Mouse (Mus musculus): ENCODE results near the gene Dll4. TPM values are rescaled to one million over a fixed set of nuclear protein-coding genes. Genes with fewer than 3 reads are reported as not detected.

Dll4 gene
- polyA plus RNA-seq, 1 experiment from 2014 or later = 5.5 TPM

- Histone ChIP-seq H3K4me1 (replicated peaks; ENCODE audit: control insufficient read depth, insufficient read depth, low read length) (peaks cover 17% of the 10 kb centered on the region), H3K4me2 (ENCODE audit: low read length) (no peak overlapping the region), H3K9ac (replicated peaks; ENCODE audit: low read depth, low read length) (no peak overlapping the region), H3K9me3 (ENCODE audit: control insufficient read depth, low read length) (no peaks in the 10 kb centered on the region), H3K27me3 (replicated peaks; ENCODE audit: control insufficient read depth, insufficient read depth, low read length) (no peaks in the 10 kb centered on the region), H3K4me3 (replicated peaks; ENCODE audit: low read length) (no peak overlapping the region), H3K36me3 (ENCODE audit: control insufficient read depth, insufficient read depth) (peaks cover 8% of the 10 kb centered on the region), H3K27ac (ENCODE audit: low read length) (no peak overlapping the region)
- ATAC-seq = no peak
- WGBS = 86% methylated on average over 6 of the region's 6 CpGs
Observed at GRCm38 (mm10) chr2:119302876-119303275, 22.7 kb upstream of the Dll4 start.

DNA sequence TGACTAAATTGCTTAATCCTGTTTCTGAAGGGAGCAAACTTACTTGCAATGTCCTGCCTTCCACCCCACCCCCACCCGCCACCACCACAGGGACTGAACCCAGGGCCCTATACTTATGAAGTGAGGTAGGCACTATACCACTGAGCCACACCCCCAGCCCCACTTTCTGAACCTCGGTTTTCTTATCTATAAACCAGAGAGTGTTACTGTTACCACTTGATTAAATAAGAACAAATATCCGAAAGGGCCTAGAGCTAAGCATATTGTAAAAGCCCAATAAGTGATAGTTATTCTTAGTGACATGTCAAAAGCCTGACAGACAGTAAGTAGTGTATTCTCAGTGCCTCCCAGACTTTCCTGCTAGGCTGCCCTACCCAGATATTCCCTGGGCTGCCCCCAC lies 21.2 kb upstream of the Dll4 start:
- Histone ChIP-seq H3K9ac (replicated peaks; ENCODE audit: low read depth, low read length) (no peak overlapping the region), H3K4me2 (ENCODE audit: low read length) (no peak overlapping the region), H3K4me3 (replicated peaks; ENCODE audit: low read length) (no peak overlapping the region), H3K27ac (ENCODE audit: low read length) (no peak overlapping the region), H3K27me3 (replicated peaks; ENCODE audit: control insufficient read depth, insufficient read depth, low read length) (no peaks in the 10 kb centered on the region), H3K4me1 (replicated peaks; ENCODE audit: control insufficient read depth, insufficient read depth, low read length) (peaks cover 17% of the 10 kb centered on the region), H3K9me3 (ENCODE audit: control insufficient read depth, low read length) (no peaks in the 10 kb centered on the region), H3K36me3 (ENCODE audit: control insufficient read depth, insufficient read depth) (no peaks in the 10 kb centered on the region; the same call in 1 of the 2 replicates)
- ATAC-seq = no peak
- WGBS = 57% methylated on average over 3 of the region's 3 CpGs

GRCm38 (mm10) chr2:119304798-119305208 lies 20.8 kb upstream of the Dll4 start:
- H3K4me3 ChIP-seq (replicated peaks; ENCODE audit: low read length) = no peak overlapping the region
- 24% methylated on average over 3 of the region's 3 CpGs for WGBS
- no peak overlapping the region for H3K4me2 ChIP-seq (ENCODE audit: low read length)
- H3K36me3 ChIP-seq (ENCODE audit: control insufficient read depth, insufficient read depth) = no peaks in the 10 kb centered on the region
- 0 out of 2 replicates have a peak, but pooled peaks have one; percentile 6 for ATAC-seq
- H3K27ac ChIP-seq (ENCODE audit: low read length) = no peak overlapping the region
- 0 out of 2 replicates have a peak overlapping the region, but pooled peaks have one; percentile 20 for H3K9ac ChIP-seq (replicated peaks; ENCODE audit: low read depth, low read length)
- H3K4me1 ChIP-seq (replicated peaks; ENCODE audit: control insufficient read depth, insufficient read depth, low read length) = peaks cover 16% of the 10 kb centered on the region
- no peaks in the 10 kb centered on the region for H3K27me3 ChIP-seq (replicated peaks; ENCODE audit: control insufficient read depth, insufficient read depth, low read length)
- no peaks in the 10 kb centered on the region for H3K9me3 ChIP-seq (ENCODE audit: control insufficient read depth, low read length)

GRCm38 (mm10) chr2:119311544-119311943 lies 14.0 kb upstream of the Dll4 start:
- Histone ChIP-seq H3K9ac (replicated peaks; ENCODE audit: low read depth, low read length) (no peak overlapping the region), H3K27me3 (replicated peaks; ENCODE audit: control insufficient read depth, insufficient read depth, low read length) (peaks cover 20% of the 10 kb centered on the region; the same call in 1 of the 2 replicates), H3K4me3 (replicated peaks; ENCODE audit: low read length) (no peak overlapping the region), H3K4me2 (ENCODE audit: low read length) (no peak overlapping the region), H3K36me3 (ENCODE audit: control insufficient read depth, insufficient read depth) (no peaks in the 10 kb centered on the region), H3K27ac (ENCODE audit: low read length) (no peak overlapping the region), H3K4me1 (replicated peaks; ENCODE audit: control insufficient read depth, insufficient read depth, low read length) (peaks cover 7% of the 10 kb centered on the region), H3K9me3 (ENCODE audit: control insufficient read depth, low read length) (peaks cover 2% of the 10 kb centered on the region; the same call in 1 of the 2 replicates)
- ATAC-seq = no peak
- 57% methylated on average over 12 of the region's 12 CpGs for WGBS

- no peaks in the 10 kb centered on the region for H3K36me3 ChIP-seq (ENCODE audit: control insufficient read depth, insufficient read depth)
- ATAC-seq = no peak
- 24% methylated on average over 2 of the region's 2 CpGs for WGBS
- no peak overlapping the region for H3K4me3 ChIP-seq (replicated peaks; ENCODE audit: low read length)
- H3K4me1 ChIP-seq (replicated peaks; ENCODE audit: control insufficient read depth, insufficient read depth, low read length) = peaks cover 7% of the 10 kb centered on the region
- H3K27me3 ChIP-seq (replicated peaks; ENCODE audit: control insufficient read depth, insufficient read depth, low read length) = peaks cover 22% of the 10 kb centered on the region; the same call in 1 of the 2 replicates
- H3K9ac ChIP-seq (replicated peaks; ENCODE audit: low read depth, low read length) = no peak overlapping the region
- peaks cover 2% of the 10 kb centered on the region; the same call in 1 of the 2 replicates for H3K9me3 ChIP-seq (ENCODE audit: control insufficient read depth, low read length)
- H3K4me2 ChIP-seq (ENCODE audit: low read length) = no peak overlapping the region
- H3K27ac ChIP-seq (ENCODE audit: low read length) = no peak overlapping the region
Observed at GRCm38 (mm10) chr2:119312380-119312958, 13.1 kb upstream of the Dll4 start.

DNA sequence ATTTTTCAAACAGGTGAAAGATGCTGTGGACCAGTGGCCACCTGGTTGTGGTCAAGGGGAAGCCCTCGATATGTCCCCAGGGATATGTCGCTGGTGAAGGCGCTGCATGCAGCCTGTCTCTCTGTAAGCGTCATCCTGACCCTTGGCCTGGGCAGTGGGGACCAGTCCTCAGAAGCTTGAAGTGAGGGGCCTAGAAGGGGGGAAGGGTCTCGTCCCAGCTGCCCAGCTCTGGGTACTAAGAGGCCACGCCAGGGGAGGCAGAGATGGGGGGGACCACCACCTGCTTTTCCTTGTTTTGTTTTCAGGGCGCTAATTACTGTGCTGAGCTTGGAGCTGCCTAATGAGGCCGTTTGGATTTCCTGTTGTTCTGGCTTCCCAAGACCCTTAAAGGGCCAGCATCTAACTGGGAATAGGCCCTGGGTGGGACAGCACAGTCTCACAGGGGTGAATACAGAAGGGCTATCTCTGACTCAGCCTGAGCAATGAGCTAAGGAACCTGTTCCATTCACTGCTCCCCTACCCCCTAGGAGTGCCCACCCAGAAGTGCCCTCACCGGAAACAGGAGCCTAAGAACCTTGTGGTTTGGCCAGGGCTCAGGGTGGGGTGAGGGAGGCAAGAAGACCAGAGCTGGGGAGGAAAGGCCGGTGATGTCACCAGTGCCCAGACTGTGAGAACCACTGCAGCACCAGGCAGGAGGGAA lies 11.7 kb upstream of the Dll4 start:
- H3K9ac ChIP-seq (replicated peaks; ENCODE audit: low read depth, low read length) = no peak overlapping the region
- H3K4me1 ChIP-seq (replicated peaks; ENCODE audit: control insufficient read depth, insufficient read depth, low read length) = peaks cover 7% of the 10 kb centered on the region
- H3K36me3 ChIP-seq (ENCODE audit: control insufficient read depth, insufficient read depth) = no peaks in the 10 kb centered on the region
- peak; percentile 69 for ATAC-seq
- H3K4me2 ChIP-seq (ENCODE audit: low read length) = no peak overlapping the region
- H3K4me3 ChIP-seq (replicated peaks; ENCODE audit: low read length) = no peak overlapping the region
- peaks cover 31% of the 10 kb centered on the region; the same call in 1 of the 2 replicates for H3K27me3 ChIP-seq (replicated peaks; ENCODE audit: control insufficient read depth, insufficient read depth, low read length)
- H3K27ac ChIP-seq (ENCODE audit: low read length) = no peak overlapping the region
- WGBS = 14% methylated on average over 10 of the region's 10 CpGs
- H3K9me3 ChIP-seq (ENCODE audit: control insufficient read depth, low read length) = peaks cover 2% of the 10 kb centered on the region; the same call in 1 of the 2 replicates

GRCm38 (mm10) chr2:119314742-119315310 lies 10.8 kb upstream of the Dll4 start:
- WGBS = 51% methylated on average over 12 of the region's 12 CpGs
- H3K27me3 ChIP-seq (replicated peaks; ENCODE audit: control insufficient read depth, insufficient read depth, low read length) = peaks cover 34% of the 10 kb centered on the region; the same call in 1 of the 2 replicates
- no peak overlapping the region for H3K4me2 ChIP-seq (ENCODE audit: low read length)

DNA sequence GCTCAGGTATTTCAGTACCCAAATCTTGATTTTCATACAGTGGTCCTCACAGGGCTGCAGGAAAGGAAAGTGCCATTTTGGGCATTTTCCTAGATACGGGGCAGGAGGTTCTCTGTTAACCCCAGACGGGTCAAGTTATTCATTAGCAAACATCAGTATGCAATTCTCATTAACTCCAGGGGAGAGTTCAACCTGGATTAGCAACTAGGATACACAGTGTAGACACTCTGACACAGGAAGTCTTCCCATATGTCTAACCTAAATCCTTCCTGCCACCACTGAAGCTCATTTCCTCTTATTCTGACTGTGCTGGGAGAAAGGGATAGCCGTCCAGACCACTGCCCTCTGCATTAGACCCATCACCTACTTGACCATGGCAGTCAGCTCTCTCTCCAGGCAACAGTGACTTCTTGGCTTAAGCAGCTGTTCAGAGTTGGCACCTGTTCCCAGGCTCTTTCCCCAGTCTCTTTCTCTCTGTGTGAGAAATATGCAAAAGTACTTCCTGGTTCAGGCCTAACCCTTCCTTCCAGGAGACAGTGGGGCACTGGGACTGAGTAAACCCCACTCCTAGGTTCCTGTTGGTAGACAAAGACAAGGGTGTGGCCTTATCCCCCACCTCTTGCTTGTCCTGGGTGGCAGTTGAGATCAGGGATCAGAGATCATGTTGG lies 7.4 kb upstream of the Dll4 start:
- no peak for ATAC-seq
- Histone ChIP-seq H3K4me1 (replicated peaks; ENCODE audit: control insufficient read depth, insufficient read depth, low read length) (peaks cover 28% of the 10 kb centered on the region), H3K36me3 (ENCODE audit: control insufficient read depth, insufficient read depth) (no peaks in the 10 kb centered on the region), H3K27ac (ENCODE audit: low read length) (no peak overlapping the region), H3K27me3 (replicated peaks; ENCODE audit: control insufficient read depth, insufficient read depth, low read length) (peaks cover 51% of the 10 kb centered on the region), H3K9me3 (ENCODE audit: control insufficient read depth, low read length) (peaks cover 2% of the 10 kb centered on the region; the same call in 1 of the 2 replicates), H3K9ac (replicated peaks; ENCODE audit: low read depth, low read length) (no peak overlapping the region), H3K4me3 (replicated peaks; ENCODE audit: low read length) (no peak overlapping the region), H3K4me2 (ENCODE audit: low read length) (no peak overlapping the region)
- WGBS = 74% methylated on average over 3 of the region's 3 CpGs

More at GRCm38 (mm10) chr2:119314742-119315310, 10.8 kb upstream of the Dll4 start:
- Histone ChIP-seq H3K36me3 (ENCODE audit: control insufficient read depth, insufficient read depth) (no peaks in the 10 kb centered on the region), H3K9me3 (ENCODE audit: control insufficient read depth, low read length) (peaks cover 2% of the 10 kb centered on the region; the same call in 1 of the 2 replicates), H3K4me3 (replicated peaks; ENCODE audit: low read length) (no peak overlapping the region), H3K27ac (ENCODE audit: low read length) (no peak overlapping the region), H3K9ac (replicated peaks; ENCODE audit: low read depth, low read length) (no peak overlapping the region), H3K4me1 (replicated peaks; ENCODE audit: control insufficient read depth, insufficient read depth, low read length) (peaks cover 7% of the 10 kb centered on the region)
- ATAC-seq = no peak

DNA sequence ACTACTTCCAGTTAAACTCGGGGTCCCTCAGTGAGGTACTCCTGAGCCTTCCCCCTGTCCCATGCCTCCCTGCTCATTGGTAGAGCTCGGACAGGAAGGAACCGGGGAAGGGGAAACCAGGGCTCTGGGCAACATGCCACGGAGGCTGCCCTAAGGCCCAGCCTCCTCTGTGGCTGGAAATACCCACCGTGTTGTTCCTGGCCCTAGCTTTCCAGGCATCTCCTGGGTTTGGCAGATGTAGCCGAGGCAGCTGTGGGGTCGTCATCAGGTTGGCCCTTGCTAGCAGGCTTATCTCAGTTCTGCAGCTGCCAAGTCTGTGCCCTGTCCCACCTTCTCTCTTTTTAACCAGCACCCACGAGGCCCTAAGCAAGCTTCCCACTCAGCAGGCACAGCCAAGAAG lies 5.0 kb upstream of the Dll4 start:
- H3K9me3 ChIP-seq (ENCODE audit: control insufficient read depth, low read length) = peaks cover 2% of the 10 kb centered on the region; the same call in 1 of the 2 replicates
- H3K27me3 ChIP-seq (replicated peaks; ENCODE audit: control insufficient read depth, insufficient read depth, low read length) = peaks cover 64% of the 10 kb centered on the region
- H3K4me1 ChIP-seq (replicated peaks; ENCODE audit: control insufficient read depth, insufficient read depth, low read length) = peaks cover 40% of the 10 kb centered on the region
- no peak overlapping the region for H3K4me3 ChIP-seq (replicated peaks; ENCODE audit: low read length)
- ATAC-seq = no peak
- no peak overlapping the region for H3K9ac ChIP-seq (replicated peaks; ENCODE audit: low read depth, low read length)
- no peak overlapping the region for H3K4me2 ChIP-seq (ENCODE audit: low read length)
- H3K27ac ChIP-seq (ENCODE audit: low read length) = no peak overlapping the region
- WGBS = 65% methylated on average over 8 of the region's 8 CpGs
- no peaks in the 10 kb centered on the region for H3K36me3 ChIP-seq (ENCODE audit: control insufficient read depth, insufficient read depth)
